Mouse (Mus musculus) right cerebral cortex, postnatal 4 days (tissue): ENCODE data around the gene Il17ra.

ENCODE experiments used
- DNase-seq: peaks from one replicate; pipeline ENCODE4 v3.0.0-alpha.2; 2022

The Il17ra gene

DNA sequence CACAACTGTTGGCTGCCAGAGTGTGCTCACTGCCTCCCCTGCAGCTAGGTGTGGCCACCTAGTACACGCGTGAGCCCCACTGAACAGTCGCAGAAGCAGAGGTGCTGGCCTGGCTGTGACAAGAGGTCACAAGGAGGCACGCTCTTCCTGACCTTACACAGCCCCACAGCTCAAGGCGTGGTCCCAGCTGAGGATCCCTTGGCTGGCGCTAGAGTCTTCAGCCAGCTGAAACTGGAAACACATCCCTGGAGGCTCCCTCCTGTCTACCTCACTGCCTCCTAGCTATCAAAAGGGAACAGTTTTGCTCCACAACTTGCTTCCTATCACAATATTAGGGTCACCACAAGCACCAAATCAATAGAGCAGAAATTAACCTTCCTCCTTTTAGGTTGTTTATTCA is 48.2 kb downstream of the Il17ra start:
- DNase-seq = no peak

DNA sequence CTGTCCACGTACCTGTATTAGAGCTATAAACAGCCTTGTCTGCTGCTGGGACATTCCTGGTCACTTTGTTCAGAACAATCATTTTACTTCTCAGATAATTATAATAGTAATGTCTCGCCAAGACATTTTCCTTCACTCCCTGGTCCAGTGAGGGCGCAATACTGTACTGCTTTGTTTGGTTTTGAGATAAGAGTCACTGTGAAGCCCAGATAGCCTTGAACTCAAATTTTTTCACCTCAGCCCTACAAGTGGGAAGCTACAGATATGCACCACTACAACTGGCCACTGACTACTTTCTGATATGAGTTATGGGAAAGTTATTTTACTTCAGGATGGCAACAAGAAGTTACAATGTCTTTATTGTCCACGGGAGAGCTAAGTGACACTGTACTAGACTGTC is 53.4 kb downstream of the Il17ra start:
- no peak for DNase-seq

- no peak for DNase-seq
Measured at GRCm38 (mm10) chr6:120516879-120517278, 53.8 kb downstream of the Il17ra start.

DNA sequence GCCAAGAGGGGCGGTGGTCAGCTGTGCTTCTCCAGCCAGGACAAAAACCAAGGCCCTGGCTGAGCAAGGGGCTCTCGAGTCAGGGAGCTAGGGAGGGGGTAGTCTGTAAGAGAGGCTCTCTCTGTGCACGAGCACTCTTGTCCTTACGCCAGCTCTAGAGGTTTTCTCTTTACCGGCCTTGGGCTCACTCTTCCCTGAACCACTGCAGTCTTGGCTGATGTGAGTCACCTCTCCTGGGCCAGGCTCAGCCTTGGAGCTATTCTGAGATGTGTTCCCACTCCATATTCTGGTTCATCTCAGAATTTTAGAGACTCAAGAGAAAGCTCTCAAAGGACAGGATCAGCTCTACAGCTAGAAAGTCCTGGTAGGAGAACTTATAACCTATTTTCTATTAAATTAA is 54.3 kb downstream of the Il17ra start:
- no peak for DNase-seq

GRCm38 (mm10) chr6:120519647-120520046 is 56.6 kb downstream of the Il17ra start:
- no peak for DNase-seq

DNA sequence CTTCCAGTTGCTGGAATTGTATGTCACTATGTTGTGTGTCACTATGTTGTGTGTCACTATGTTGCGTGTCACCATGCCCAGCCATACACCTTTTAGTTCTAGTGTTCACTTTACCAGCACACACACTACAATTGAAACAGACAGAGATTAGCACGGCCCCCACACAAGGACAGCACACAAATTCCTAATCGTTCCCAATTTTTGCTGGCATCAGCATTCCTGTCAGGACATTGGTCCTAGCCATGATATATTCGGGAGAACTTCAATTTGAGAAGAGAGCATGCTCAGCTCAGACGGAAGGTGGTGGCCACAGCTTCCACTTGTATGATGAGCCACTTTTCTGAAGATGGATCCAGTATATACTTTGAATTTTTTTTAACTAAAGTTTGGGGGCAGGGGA is 61.7 kb downstream of the Il17ra start:
- DNase-seq = no peak

- no peak for DNase-seq
Measured at GRCm38 (mm10) chr6:120529123-120529522, 66.1 kb downstream of the Il17ra start.

GRCm38 (mm10) chr6:120531020-120531965 is 68.2 kb downstream of the Il17ra start, which contains the start of gene Hdhd5:
Gene Hdhd5, minus strand, starts transcription at chr6:120531319.
- DNase-seq = peak; percentile 97

DNA sequence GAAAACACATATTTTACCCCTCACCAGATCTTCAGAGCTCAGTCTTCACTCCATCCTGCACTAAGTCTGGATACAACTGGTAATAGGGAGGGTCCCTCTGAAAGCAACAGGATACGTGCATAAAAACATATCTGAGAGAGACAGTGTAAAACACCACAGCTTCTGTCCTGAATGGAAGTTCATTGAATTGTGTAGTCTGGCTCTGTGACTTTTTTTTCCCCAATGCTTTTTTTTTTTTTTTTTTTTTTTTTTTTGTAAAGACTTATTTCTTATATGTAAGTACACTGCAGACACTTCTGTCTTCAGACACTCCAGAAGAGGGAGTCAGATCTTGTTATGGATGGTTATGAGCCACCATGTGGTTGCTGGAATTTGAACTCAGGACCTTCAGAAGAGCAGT is 69.5 kb downstream of the Il17ra start:
- DNase-seq = no peak

DNA sequence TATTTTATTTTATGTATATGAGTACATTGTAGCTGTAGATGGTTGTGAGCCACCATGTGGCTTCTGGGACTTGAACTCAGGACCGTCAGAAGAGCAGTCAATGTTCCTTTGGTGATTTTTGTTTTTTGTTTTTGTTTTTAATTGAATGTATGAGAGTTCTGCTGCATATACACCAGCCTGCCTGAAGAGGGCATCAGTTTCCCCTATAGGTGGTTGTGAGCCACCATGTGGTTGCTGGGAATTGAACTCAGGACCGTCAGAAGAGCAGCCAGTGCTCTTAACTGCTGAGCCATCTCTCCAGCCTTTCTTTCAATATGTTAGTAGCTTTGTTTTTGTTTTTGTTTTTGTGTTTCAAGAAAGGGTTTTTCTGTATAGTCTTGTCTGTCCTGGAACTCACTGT is 73.3 kb downstream of the Il17ra start:
- no peak for DNase-seq
